Mouse (Mus musculus): ENCODE results near the gene Serf2. TPM values are rescaled to one million over a fixed set of nuclear protein-coding genes. Genes with fewer than 3 reads are reported as not detected.
"Not testable (repeated sequence)": the region's sequence is repeated elsewhere in the genome, so short reads cannot be mapped to it uniquely, and the experiment has no call there.

The Serf2 gene
- total RNA-seq, 2 experiments from 2014 or later: 363 to 372 TPM

- DNase-seq (ENCODE audit: low spot score in 2 of 2): not testable (repeated sequence)
Measured at GRCm38 (mm10) chr2:121484403-121484802, 35.4 kb downstream of the Serf2 start.

DNA sequence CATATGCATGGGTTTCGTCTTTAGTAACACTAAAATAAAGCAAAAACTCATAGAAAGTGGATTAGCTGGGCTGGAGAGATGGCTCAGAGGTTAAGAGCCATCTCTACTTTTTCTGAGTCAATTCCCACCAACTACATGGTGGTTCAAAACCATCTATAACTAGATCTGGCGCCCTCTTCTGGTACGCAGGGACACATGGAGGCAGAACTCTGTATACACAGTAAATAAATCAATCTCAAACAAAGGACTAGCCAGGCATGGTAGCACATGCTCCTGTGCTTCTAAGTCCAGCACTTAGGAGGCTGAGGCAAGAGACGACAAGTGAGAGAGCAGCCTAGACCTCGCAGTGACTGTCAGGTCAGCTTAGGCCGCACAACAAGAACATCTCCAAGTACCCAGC is 52.6 kb downstream of the Serf2 start:
- DNase-seq (ENCODE audit: low spot score in 2 of 2): not testable (repeated sequence)

- peak; percentile 70 to 74 for DNase-seq (ENCODE audit: low spot score in 2 of 2)
Measured at GRCm38 (mm10) chr2:121505942-121506882, 57.2 kb downstream of the Serf2 start, which contains the start of the genes Mfap1a and Wdr76. Gene Mfap1a, minus strand, starts transcription at chr2:121506665. Gene Wdr76, plus strand, starts transcription at chr2:121506723.

GRCm38 (mm10) chr2:121507173-121507950 is 58.4 kb downstream of the Serf2 start:
- no peak for DNase-seq (ENCODE audit: low spot score in 2 of 2)

Small RNA genes lying within 50 kb of the gene (microRNA-seq; reads per million reads assigned to microRNA genes)
- 0 reads per million in 2 experiments for gene Gm22953 (ENCODE audit: borderline number of aligned reads in 2 of 2)

Other genes starting within 250 kb of the Serf2 start
- gene Trp53bp1, start 177.8 kb upstream of the Serf2 start, total RNA-seq (2021): 10 to 100 TPM; 61.6 to 69.8 TPM
- gene Map1a, start 159.6 kb upstream of the Serf2 start, total RNA-seq (2021): 1 to 10 TPM; 6.5 to 7.6 TPM
- gene Ppip5k1, start 93.8 kb upstream of the Serf2 start, total RNA-seq (2021): 10 to 100 TPM; 49.3 to 80.6 TPM
- gene Ckmt1, start 91.5 kb upstream of the Serf2 start, total RNA-seq (2021): 10 to 100 TPM in 1 of 2 experiments, 1 to 10 TPM in 1; 6.9 to 12.0 TPM
- gene Strc, start 62.0 kb upstream of the Serf2 start, total RNA-seq (2021): under 1 TPM; 0.03 to 0.22 TPM
- gene Pdia3, start 35.4 kb upstream of the Serf2 start, total RNA-seq (2021): 100 to 1,000 TPM; 355 to 437 TPM
- gene Catsper2, start 35.4 kb upstream of the Serf2 start, total RNA-seq (2021): 1 to 10 TPM; 2.2 to 2.6 TPM
- under 1 TPM; 0.17 to 0.35 TPM for gene Ell3, start 4.9 kb upstream of the Serf2 start, total RNA-seq (2021)
- gene Hypk, start 4.1 kb downstream of the Serf2 start, total RNA-seq (2021): 10 to 100 TPM; 20.9 to 43.7 TPM
- under 1 TPM in 1 of 2 experiments, not detected in 1; 0.19 TPM for gene Serinc4, start 7.6 kb downstream of the Serf2 start, total RNA-seq (2021)
- 10 to 100 TPM; 39.8 to 45.1 TPM for gene Mfap1b, start 24.9 kb downstream of the Serf2 start, total RNA-seq (2021)
- gene Mfap1a, start 57.5 kb downstream of the Serf2 start, total RNA-seq (2021): 10 to 100 TPM; 32.0 to 34.5 TPM
- 1 to 10 TPM; 2.3 to 2.8 TPM for gene Wdr76, start 57.5 kb downstream of the Serf2 start, total RNA-seq (2021)